Mouse (Mus musculus) C2C12 (cell line): ENCODE data around the gene Bcor.

Experiments used
- CTCF ChIP-seq: IDR thresholded peaks from one replicate; pipeline ENCODE4 v1.5.1; 2011; ENCODE audit not compliant: control insufficient read depth, insufficient read depth, insufficient read length
- MAX ChIP-seq: IDR thresholded peaks from one replicate; pipeline ENCODE4 v1.6.1; 2011; ENCODE audit warnings: mild to moderate bottlenecking, control low read depth

- no peak for TF ChIP-seq CTCF
- no peak for TF ChIP-seq MAX
Observed at GRCm38 (mm10) chrX:12132541-12133177, 27.5 kb downstream of the Bcor start.
